Mouse (Mus musculus) kidney, embryonic 15.5 days (tissue): Measurements from ENCODE around the gene Mllt11. TPM values are rescaled to one million over a fixed set of nuclear protein-coding genes. Genes with fewer than 3 reads are reported as not detected.

Experiments used
- ATAC-seq: fragments of 200-750 bp; cut with Nextera tagmentation; replicated peaks from 2 replicates; pipeline ENCODE4 v1.8.0; 2017; ENCODE audit warnings: moderate TSS enrichment; ENCODE audit not compliant: low FRiP score
- H3K27ac ChIP-seq: fragments of 300-500 bp; sonication (generic); 2 replicates; pipeline ENCODE4 v1.5.1; 2015; ENCODE audit warnings: mild to moderate bottlenecking, inconsistent platforms
- H3K27me3 ChIP-seq: fragments of 300-500 bp; sonication (generic); 2 replicates; pipeline ENCODE4 v1.6.1; 2015; ENCODE audit warnings: inconsistent platforms
- H3K36me3 ChIP-seq: fragments of 300-500 bp; sonication (generic); 2 replicates; pipeline ENCODE4 v1.6.1; 2015; ENCODE audit warnings: inconsistent platforms
- H3K4me1 ChIP-seq: fragments of 300-500 bp; sonication (generic); 2 replicates; pipeline ENCODE4 v1.6.1; 2015; ENCODE audit warnings: inconsistent platforms
- H3K4me2 ChIP-seq: fragments of 300-500 bp; sonication (generic); 2 replicates; pipeline ENCODE4 v1.6.1; 2015; ENCODE audit warnings: moderate library complexity, mild to moderate bottlenecking, inconsistent platforms
- H3K4me3 ChIP-seq: fragments of 300-500 bp; sonication (generic); replicated peaks from 2 replicates; pipeline ENCODE4 v1.5.1; 2015; ENCODE audit warnings: mild to moderate bottlenecking, inconsistent platforms
- H3K9ac ChIP-seq: fragments of 300-500 bp; sonication (generic); 2 replicates; pipeline ENCODE4 v1.6.1; 2015; ENCODE audit warnings: mild to moderate bottlenecking, inconsistent platforms
- H3K9me3 ChIP-seq: fragments of 300-500 bp; sonication (generic); replicated peaks from 2 replicates; pipeline ENCODE4 v1.6.1; 2016; ENCODE audit warnings: inconsistent platforms
- WGBS: fragments of 180-500 bp; shearing (Covaris S2); methylation state at CpG from one replicate; pipeline ENCODE4 v1.1.7; 2015; ENCODE audit warnings: mixed read lengths; 5-methylcytosine and 5-hydroxymethylcytosine counted together
- polyA plus RNA-seq: library from polyadenylated mRNA; unstranded; fragments of >200 nt; fragmentation: Nextera tagmentation; extraction: Ambion mirVana; gene quantifications from 2 replicates; pipeline ENCODE4 v1.2.1, GENCODE M21; 2015

Gene Mllt11
- polyA plus RNA-seq, 1 experiment from 2014 or later: 16.0 TPM

DNA sequence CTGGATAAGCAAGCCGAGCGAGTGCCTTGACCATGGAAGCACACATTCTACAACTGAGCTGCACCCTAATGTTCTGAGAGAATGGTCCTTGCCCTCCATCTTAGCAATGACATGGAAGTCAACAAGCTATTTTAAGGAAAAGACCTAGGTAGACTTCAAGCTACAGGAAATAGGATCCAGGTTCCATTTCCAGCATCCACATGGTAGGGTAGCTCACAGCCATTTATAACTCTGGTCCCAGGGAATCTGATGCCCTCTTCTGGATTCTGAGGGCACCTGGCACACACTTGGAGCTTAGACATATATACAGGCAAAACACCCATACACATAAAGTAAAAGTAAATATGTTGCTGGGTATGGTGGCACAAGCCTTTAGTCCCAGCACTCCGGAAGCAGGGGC is 34.1 kb upstream of the Mllt11 start:
- WGBS: 93% methylated on average over 3 of the region's 3 CpGs
- H3K9me3 ChIP-seq: no peaks in the 10 kb centered on the region
- no peak overlapping the region for H3K4me3 ChIP-seq
- no peak overlapping the region for H3K27ac ChIP-seq
- no peaks in the 10 kb centered on the region for H3K27me3 ChIP-seq
- H3K4me1 ChIP-seq: peaks cover 12% of the 10 kb centered on the region; the same call in 1 of the 2 replicates
- no peak overlapping the region for H3K9ac ChIP-seq
- no peak for ATAC-seq
- H3K4me2 ChIP-seq: no peak overlapping the region
- H3K36me3 ChIP-seq: peaks cover 67% of the 10 kb centered on the region

DNA sequence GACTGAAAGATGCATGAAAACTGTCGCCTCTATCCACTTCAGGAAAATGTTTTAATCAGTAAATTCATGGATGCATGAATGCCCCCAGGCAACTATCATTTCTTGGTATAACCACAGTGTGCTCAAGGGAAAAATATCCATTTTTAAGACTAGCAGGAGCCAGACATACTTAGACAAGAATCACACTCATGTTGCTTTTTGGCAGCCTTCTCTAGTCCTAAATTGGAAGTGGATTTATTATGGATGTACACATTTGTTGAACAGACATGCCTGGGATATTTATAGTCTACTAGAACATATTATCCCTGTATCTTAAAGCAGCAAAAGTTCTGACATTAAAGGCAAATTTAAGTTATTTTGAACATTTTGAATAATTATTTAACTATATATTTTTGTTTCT is 32.8 kb upstream of the Mllt11 start:
- WGBS: 71% methylated on average over 1 of the region's 1 CpGs
- Histone ChIP-seq H3K9me3 (no peaks in the 10 kb centered on the region), H3K9ac (no peak overlapping the region), H3K4me1 (peaks cover 9% of the 10 kb centered on the region; the same call in 1 of the 2 replicates), H3K4me2 (no peak overlapping the region), H3K36me3 (peaks cover 78% of the 10 kb centered on the region), H3K4me3 (no peak overlapping the region), H3K27me3 (no peaks in the 10 kb centered on the region), H3K27ac (no peak overlapping the region)
- ATAC-seq: no peak

DNA sequence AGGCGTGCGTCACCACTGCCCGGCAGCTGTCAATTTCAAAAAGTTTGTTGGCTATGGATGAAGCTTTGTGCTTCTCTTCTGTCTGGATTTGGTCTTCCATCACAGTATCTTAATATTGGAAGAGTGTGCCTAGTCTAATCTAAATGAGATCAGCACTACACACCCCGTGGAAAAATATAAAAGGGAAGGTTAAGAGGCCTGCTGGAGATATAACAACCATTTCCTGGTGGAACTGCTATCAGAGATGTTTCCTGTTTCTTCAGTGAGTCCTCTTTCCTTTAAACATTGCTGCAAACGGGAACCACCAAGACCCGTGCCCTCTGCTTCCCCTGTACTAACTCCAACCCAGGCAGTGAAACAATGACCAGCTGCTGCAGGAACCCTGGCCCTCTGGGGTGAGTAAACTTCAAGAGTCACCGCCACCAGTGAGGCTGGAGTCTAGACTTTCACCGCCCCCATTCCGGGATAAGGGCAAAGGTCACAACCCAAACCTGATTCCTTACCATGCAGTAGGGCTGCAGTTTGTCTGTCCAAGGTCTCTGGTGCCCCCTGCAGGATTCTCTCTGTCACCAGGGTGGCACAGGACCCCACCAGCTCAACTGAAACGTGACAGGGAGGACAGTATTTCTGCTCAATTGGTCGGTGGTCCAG is 31.2 kb upstream of the Mllt11 start:
- 42% methylated on average over 11 of the region's 11 CpGs for WGBS
- H3K9ac ChIP-seq: no peak overlapping the region
- H3K27ac ChIP-seq: no peak overlapping the region
- no peaks in the 10 kb centered on the region for H3K9me3 ChIP-seq
- ATAC-seq: peak; percentile 85
- no peaks in the 10 kb centered on the region for H3K27me3 ChIP-seq
- H3K4me3 ChIP-seq: no peak overlapping the region
- peaks cover 92% of the 10 kb centered on the region for H3K36me3 ChIP-seq
- H3K4me2 ChIP-seq: no peak overlapping the region
- H3K4me1 ChIP-seq: 0 out of 2 replicates have a peak, but pooled peaks cover 2% of the 10 kb centered on the region

DNA sequence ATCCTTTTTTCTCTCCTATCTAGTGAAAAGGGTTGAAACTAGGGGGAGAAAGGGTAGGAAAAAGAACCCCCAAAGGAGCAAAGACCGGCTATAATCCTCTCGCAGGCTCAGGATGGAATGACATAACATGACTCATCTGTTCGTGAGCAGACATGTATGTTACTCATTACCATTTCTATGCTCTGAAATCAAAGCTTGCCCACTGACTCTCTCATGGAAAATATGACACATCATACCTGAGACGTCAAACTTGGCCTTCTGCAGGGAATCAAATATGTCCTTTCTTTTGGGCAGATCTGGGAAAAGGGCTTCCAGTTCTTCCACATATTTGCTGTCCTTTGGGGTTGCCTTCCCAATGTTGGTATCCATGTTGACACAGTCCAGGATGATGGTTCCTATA is 30.0 kb upstream of the Mllt11 start:
- Histone ChIP-seq H3K4me2 (no peak overlapping the region), H3K36me3 (peaks cover 92% of the 10 kb centered on the region), H3K27ac (no peak overlapping the region), H3K27me3 (no peaks in the 10 kb centered on the region), H3K4me1 (0 out of 2 replicates have a peak, but pooled peaks cover 2% of the 10 kb centered on the region), H3K4me3 (no peak overlapping the region), H3K9me3 (no peaks in the 10 kb centered on the region), H3K9ac (no peak overlapping the region)
- 90% methylated on average over 4 of the region's 4 CpGs for WGBS
- ATAC-seq: no peak

DNA sequence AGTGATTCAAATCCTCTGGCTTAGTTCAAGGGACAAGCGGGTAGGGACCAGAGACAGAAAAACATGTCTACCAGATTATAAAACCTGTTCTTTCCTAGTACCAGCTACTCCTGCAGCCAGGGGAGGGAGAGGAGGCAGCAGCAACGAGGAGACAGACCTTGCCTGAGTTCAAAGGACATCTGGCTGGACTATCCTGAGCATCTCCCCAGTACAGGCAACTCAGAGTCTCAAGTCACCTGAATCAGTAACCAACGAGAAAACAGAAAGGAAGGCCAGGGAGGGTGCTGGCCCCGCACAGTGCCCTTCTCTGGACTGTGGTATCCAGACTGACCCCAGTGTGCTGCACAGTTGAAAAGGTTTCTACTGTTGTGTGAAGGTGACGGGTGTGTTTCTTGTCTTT is 25.0 kb upstream of the Mllt11 start:
- no peaks in the 10 kb centered on the region for H3K9me3 ChIP-seq
- no peak overlapping the region for H3K4me3 ChIP-seq
- H3K4me2 ChIP-seq: no peak overlapping the region
- 75% methylated on average over 5 of the region's 5 CpGs for WGBS
- H3K9ac ChIP-seq: no peak overlapping the region
- H3K27ac ChIP-seq: no peak overlapping the region
- ATAC-seq: no peak
- no peaks in the 10 kb centered on the region for H3K27me3 ChIP-seq
- H3K36me3 ChIP-seq: peaks cover 90% of the 10 kb centered on the region
- no peaks in the 10 kb centered on the region for H3K4me1 ChIP-seq

DNA sequence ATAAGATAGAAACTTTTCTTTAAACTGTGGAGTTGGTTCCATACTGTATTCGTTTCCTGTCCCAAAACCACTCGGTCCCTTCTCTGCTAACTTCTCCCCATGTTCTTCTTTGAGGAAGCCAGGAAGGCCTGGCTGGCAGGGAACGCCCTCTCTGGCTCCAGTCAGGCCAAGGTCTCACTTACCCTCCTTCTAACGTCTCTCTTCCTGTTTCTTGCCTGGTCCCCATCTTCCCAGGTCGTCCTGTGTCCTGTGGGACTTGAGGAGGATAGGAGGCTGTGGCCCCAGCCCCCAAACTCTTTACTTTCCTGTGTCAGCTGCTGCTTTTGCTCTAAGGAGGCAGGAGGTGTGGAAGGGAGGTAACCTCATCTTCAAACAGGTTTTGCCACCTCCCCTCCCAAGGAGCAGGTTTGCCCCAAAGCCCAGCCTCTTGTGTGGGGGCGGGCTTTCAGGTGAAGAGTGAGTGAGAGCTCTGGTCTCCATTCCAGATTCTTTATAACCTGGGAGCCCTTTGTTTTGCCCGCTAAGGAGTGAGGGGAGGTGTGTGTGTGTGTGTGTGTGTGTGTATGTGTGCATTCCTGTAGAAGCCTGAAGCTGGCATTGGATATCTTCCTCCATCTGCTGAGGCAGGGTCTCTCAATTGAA is 18.9 kb upstream of the Mllt11 start, which contains the start of gene Bnipl:
Gene Bnipl, minus strand, starts transcription at position 411 of the 642 bp plus-strand sequence.
- Histone ChIP-seq H3K4me1 (no peaks in the 10 kb centered on the region), H3K27me3 (no peaks in the 10 kb centered on the region), H3K9me3 (no peaks in the 10 kb centered on the region), H3K36me3 (peaks cover 38% of the 10 kb centered on the region), H3K9ac (no peak within 1 kb of the TSS), H3K27ac (0 out of 2 replicates have a peak within 1 kb of the TSS, but pooled peaks have one; percentile 9), H3K4me2 (peak within 1 kb of the TSS; percentile 7; the same call in 1 of the 2 replicates), H3K4me3 (no peak within 1 kb of the TSS)
- 48% methylated on average over 7 of the region's 7 CpGs for WGBS
- ATAC-seq: no peak

DNA sequence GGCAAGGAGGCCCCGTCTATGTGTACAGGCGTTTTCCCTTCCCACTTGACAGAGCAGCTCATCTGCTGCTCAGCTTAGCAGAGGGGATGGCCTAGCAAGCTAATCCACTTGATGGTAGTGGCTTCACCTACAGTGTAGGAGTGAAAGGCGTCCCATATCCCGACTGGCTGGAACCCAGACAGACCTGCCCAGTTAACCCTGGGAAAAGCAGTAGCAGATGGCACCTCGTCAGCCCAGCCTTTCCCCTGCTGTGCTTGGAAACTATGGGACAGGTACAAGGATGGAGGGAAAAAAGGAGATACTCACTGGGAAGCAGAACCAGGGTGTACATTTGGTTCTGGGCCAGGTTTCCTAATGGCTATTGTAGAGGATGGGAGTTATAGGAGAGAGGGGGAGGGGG is 18.4 kb upstream of the Mllt11 start:
- ATAC-seq: no peak
- no peaks in the 10 kb centered on the region for H3K27me3 ChIP-seq
- H3K27ac ChIP-seq: no peak overlapping the region
- H3K4me3 ChIP-seq: no peak overlapping the region
- no peak overlapping the region for H3K4me2 ChIP-seq
- no peaks in the 10 kb centered on the region for H3K4me1 ChIP-seq
- H3K9me3 ChIP-seq: no peaks in the 10 kb centered on the region
- no peak overlapping the region for H3K9ac ChIP-seq
- WGBS: 61% methylated on average over 5 of the region's 5 CpGs
- peaks cover 36% of the 10 kb centered on the region for H3K36me3 ChIP-seq

DNA sequence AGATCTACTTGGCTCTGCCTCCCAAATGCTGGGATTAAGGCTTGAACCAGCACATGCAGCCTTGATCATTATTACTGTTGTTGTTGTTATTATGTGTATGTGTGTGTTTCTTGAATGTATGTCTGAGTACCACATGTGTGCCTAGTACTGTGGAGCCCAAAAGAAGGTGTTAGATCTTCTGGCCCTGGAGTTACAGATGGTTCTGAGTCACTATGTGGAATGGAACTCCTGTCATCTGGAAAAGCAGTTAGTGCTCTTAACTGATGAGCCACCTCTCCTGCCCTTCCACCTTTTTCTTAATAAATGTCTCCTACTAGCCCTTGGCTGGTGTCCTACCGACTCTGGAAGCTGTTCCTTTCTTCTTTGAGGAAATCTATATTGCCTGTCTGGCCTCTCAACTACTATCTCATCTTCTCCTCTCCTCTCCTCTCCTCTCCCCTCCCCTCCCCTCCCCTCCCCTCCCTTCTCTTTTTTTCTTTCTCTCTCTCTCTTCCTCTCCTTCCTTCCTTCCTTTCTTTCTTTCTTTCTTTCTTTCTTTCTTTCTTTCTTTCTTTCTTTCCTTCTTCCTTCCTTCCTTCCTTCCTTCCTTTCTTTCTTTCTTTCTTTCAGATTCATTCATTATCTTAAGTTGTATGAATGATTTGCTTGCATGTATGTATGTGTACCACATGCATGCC is 15.8 kb upstream of the Mllt11 start:
- no peaks in the 10 kb centered on the region for H3K9me3 ChIP-seq
- H3K9ac ChIP-seq: no peak overlapping the region
- no peak overlapping the region for H3K4me2 ChIP-seq
- no peak overlapping the region for H3K27ac ChIP-seq
- H3K36me3 ChIP-seq: peaks cover 17% of the 10 kb centered on the region
- H3K27me3 ChIP-seq: no peaks in the 10 kb centered on the region
- 61% methylated on average over 1 of the region's 1 CpGs for WGBS
- no peaks in the 10 kb centered on the region for H3K4me1 ChIP-seq
- no peak overlapping the region for H3K4me3 ChIP-seq
- no peak for ATAC-seq

DNA sequence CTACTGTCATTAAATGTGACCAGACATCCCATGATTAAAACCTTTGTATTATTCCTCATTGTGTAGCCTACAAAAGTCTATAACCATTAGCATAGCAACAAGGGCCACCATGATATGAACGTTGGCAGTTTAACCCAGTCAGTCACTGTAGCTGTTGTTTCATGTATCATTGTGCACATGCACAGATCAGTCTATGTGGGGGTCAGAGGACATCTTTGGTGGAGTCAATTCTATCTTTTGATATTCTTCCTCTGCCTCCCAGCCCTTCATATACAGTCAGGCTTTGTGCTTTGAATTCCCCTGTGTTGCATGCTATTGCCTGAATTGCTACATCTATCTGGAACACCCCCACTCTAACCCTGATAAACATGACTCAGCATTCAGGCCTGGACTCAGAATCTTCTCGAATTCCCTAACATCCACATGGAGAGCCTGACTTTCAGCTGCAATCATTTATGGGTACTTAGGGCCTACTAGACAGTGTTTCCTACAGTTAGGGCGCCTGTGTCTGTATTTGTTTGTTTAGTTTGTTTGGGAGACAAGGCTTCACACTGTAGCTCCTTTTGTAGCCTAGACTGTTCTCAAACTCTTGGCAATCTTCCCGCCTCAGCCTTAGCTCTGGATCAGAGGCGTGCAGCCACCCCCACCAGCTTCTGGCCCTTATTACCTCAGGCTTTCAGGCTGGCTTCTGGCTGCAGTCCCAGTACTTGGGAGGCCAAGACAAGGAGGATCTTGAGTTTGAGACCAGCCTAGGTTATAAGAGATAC is 14.7 kb upstream of the Mllt11 start:
- no peaks in the 10 kb centered on the region for H3K4me1 ChIP-seq
- peaks cover 11% of the 10 kb centered on the region for H3K36me3 ChIP-seq
- H3K27me3 ChIP-seq: no peaks in the 10 kb centered on the region
- no peak overlapping the region for H3K4me3 ChIP-seq
- H3K9ac ChIP-seq: no peak overlapping the region
- H3K9me3 ChIP-seq: no peaks in the 10 kb centered on the region
- no peak overlapping the region for H3K4me2 ChIP-seq
- H3K27ac ChIP-seq: no peak overlapping the region
- WGBS: 84% methylated on average over 5 of the region's 5 CpGs
- ATAC-seq: no peak

DNA sequence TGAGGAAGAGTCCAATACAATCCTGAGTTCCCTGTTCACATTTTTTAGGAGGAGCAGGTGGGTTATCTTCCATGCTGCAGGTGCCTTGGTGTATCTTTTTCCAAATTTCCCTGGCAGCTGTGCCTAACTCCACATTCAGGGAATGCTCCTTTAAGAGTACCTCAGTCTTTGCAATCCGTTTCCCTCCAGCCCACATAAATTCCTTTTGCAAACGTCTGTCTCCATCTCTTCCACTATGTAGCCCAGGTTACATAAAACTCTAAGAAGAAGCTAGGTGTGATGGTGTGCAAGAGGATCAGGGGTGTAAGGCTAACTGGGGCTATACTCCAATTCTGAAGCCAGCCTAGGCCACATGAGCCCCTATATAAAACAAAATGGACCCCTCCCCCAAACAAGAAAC is 11.1 kb upstream of the Mllt11 start:
- WGBS: 69% methylated on average over 2 of the region's 2 CpGs
- no peak overlapping the region for H3K27ac ChIP-seq
- no peaks in the 10 kb centered on the region for H3K9me3 ChIP-seq
- no peak overlapping the region for H3K4me2 ChIP-seq
- no peaks in the 10 kb centered on the region for H3K27me3 ChIP-seq
- H3K36me3 ChIP-seq: peaks cover 12% of the 10 kb centered on the region
- H3K4me1 ChIP-seq: peaks cover 12% of the 10 kb centered on the region; the same call in 1 of the 2 replicates
- H3K9ac ChIP-seq: no peak overlapping the region
- H3K4me3 ChIP-seq: no peak overlapping the region
- no peak for ATAC-seq

DNA sequence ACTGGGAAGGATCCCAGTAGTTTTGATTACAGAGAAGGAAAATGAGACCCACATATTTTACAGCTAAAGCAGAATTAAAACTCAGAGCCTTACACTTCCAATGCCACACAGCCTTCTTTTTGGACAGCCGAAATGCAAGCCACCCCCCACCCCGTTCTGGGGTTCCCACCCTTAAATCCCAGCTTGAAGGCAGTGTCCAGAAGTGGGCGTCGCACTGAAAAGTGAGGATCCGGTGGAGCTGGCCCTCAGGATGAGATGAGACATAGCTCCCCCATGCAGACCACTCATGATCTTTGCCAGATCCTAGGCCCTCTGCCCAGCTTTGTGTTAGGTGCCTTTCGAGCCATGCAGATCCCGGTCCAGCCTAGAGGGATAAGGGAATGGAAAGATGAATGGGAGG is 9.5 kb upstream of the Mllt11 start, which contains the start of gene Gm128:
Gene Gm128, minus strand, starts transcription at position 101 of the 400 bp plus-strand sequence.
- H3K4me1 ChIP-seq: peaks cover 12% of the 10 kb centered on the region; the same call in 1 of the 2 replicates
- no peaks in the 10 kb centered on the region for H3K27me3 ChIP-seq
- no peak for ATAC-seq
- H3K27ac ChIP-seq: no peak within 1 kb of the TSS
- peaks cover 28% of the 10 kb centered on the region for H3K36me3 ChIP-seq
- WGBS: 77% methylated on average over 7 of the region's 7 CpGs
- 0 out of 2 replicates have a peak within 1 kb of the TSS, but pooled peaks have one; percentile 4 for H3K4me3 ChIP-seq
- peak within 1 kb of the TSS; percentile 41 for H3K4me2 ChIP-seq
- no peaks in the 10 kb centered on the region for H3K9me3 ChIP-seq
- 0 out of 2 replicates have a peak within 1 kb of the TSS, but pooled peaks have one; percentile 25 for H3K9ac ChIP-seq
